Mouse (Mus musculus) c-Kit-positive CD71-negative TER-119-negative erythroid progenitor cells, embryonic 14.5 days (primary cell): ENCODE measurements around the gene Ank3.
A peak's percentile ranks its signal among the peaks of the same experiment; 100 is the strongest.

ENCODE experiments used
- DNase-seq: peaks from one replicate; pipeline ENCODE4 v3.0.0-alpha.2; 2013; ENCODE audit warnings: low read depth

Ank3 gene

GRCm38 (mm10) chr10:69779246-69779645 lies 380.7 kb downstream of the Ank3 start:
- no peak for DNase-seq

- DNase-seq: peak; percentile 20
Observed at GRCm38 (mm10) chr10:69781491-69781890, 382.9 kb downstream of the Ank3 start.

- DNase-seq: no peak
Observed at GRCm38 (mm10) chr10:69785235-69785634, 386.7 kb downstream of the Ank3 start.

- DNase-seq: no peak
Observed at GRCm38 (mm10) chr10:69785692-69786091, 387.1 kb downstream of the Ank3 start.

- no peak for DNase-seq
Observed at GRCm38 (mm10) chr10:69786220-69786993, 387.8 kb downstream of the Ank3 start.

- DNase-seq: no peak
Observed at GRCm38 (mm10) chr10:69787379-69787778, 388.8 kb downstream of the Ank3 start.

- no peak for DNase-seq
Observed at GRCm38 (mm10) chr10:69790606-69791005, 392.0 kb downstream of the Ank3 start.

- DNase-seq: no peak
Observed at GRCm38 (mm10) chr10:69791951-69792350, 393.4 kb downstream of the Ank3 start.

GRCm38 (mm10) chr10:69792400-69792799 lies 393.8 kb downstream of the Ank3 start:
- no peak for DNase-seq

GRCm38 (mm10) chr10:69793079-69793478 lies 394.5 kb downstream of the Ank3 start:
- DNase-seq: peak; percentile 24

GRCm38 (mm10) chr10:69795656-69796055 lies 397.1 kb downstream of the Ank3 start:
- DNase-seq: no peak

GRCm38 (mm10) chr10:69796421-69796886 lies 397.9 kb downstream of the Ank3 start:
- DNase-seq: peak; percentile 14

GRCm38 (mm10) chr10:69803135-69803756 lies 404.7 kb downstream of the Ank3 start:
- DNase-seq: no peak

GRCm38 (mm10) chr10:69804613-69805012 lies 406.0 kb downstream of the Ank3 start:
- no peak for DNase-seq

- DNase-seq: no peak
Observed at GRCm38 (mm10) chr10:69810785-69811184, 412.2 kb downstream of the Ank3 start.

GRCm38 (mm10) chr10:69813823-69814522 lies 415.4 kb downstream of the Ank3 start:
- DNase-seq: no peak

GRCm38 (mm10) chr10:69821245-69821644 lies 422.7 kb downstream of the Ank3 start:
- DNase-seq: no peak

- no peak for DNase-seq
Observed at GRCm38 (mm10) chr10:69828770-69829169, 430.2 kb downstream of the Ank3 start.

GRCm38 (mm10) chr10:69829236-69829635 lies 430.7 kb downstream of the Ank3 start:
- no peak for DNase-seq

GRCm38 (mm10) chr10:69831568-69831967 lies 433.0 kb downstream of the Ank3 start:
- DNase-seq: no peak

- DNase-seq: no peak
Observed at GRCm38 (mm10) chr10:69832241-69832640, 433.7 kb downstream of the Ank3 start.

- no peak for DNase-seq
Observed at GRCm38 (mm10) chr10:69832822-69833221, 434.2 kb downstream of the Ank3 start.

- DNase-seq: no peak
Observed at GRCm38 (mm10) chr10:69834700-69835099, 436.1 kb downstream of the Ank3 start.
